Mouse (Mus musculus) thymus, adult 2 months (tissue): Measurements from ENCODE around the gene S100a4.

Experiments used
- CTCF ChIP-seq: fragments of 200-500 bp; IDR thresholded peaks from 2 replicates; pipeline ENCODE4 v1.5.1; 2012; ENCODE audit warnings: mild to moderate bottlenecking, control low read depth, low read length, moderate library complexity, borderline replicate concordance; ENCODE audit not compliant: control insufficient read depth, poor library complexity, insufficient read depth; ENCODE audit errors: extremely low read depth
- POLR2A ChIP-seq: fragments of 200-500 bp; IDR thresholded peaks from 2 replicates; pipeline ENCODE4 v1.6.1; 2012; ENCODE audit warnings: mild to moderate bottlenecking, low read length, control low read depth, moderate library complexity; ENCODE audit not compliant: control insufficient read depth, poor library complexity, insufficient read depth; ENCODE audit errors: extremely low read depth

DNA sequence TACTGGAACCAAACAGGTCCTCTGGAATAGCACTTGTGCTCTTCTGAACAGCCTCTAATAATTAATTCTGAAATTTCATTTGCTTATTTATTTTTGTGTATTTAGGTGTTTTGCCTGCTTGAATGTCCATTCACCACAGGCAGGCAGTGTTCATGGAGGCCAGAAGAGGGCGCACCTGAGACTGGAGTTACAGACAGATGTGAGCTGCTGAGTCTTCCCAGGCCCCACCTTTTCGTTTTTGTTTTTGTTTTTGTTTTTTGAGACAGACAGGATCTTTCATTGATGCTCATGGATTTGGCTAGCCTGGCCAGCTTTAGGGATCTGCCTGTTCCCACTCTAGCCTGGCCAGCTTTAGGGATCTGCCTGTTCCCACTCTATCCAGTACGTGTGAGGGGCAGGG, 40.6 kb downstream of the S100a4 start:
- TF ChIP-seq POLR2A: no peak
- TF ChIP-seq CTCF: peak; percentile 18; the same call in 1 of the 2 replicates
